Mouse (Mus musculus) hematopoietic stem cell, adult 5-6 weeks (primary cell): ENCODE measurements around the gene Rab11fip4. TPM values are rescaled to one million over a fixed set of nuclear protein-coding genes. Genes with fewer than 3 reads are reported as not detected.

ENCODE experiments used
- ATAC-seq, 2 experiments: fragments of 125-278 bp in 1 of 2; replicated peaks in 1 of 2; 2 replicates each; pipeline ENCODE4 v1.8.0; 2016 to 2017; ENCODE audit warnings: inconsistent platforms in 2 of 2, mild to moderate bottlenecking in 2 of 2, moderate number of reproducible peaks in 2 of 2, low read depth in 1 of 2, moderate TSS enrichment in 1 of 2; ENCODE audit not compliant: low FRiP score in 2 of 2, poor library complexity in 2 of 2, severe bottlenecking in 2 of 2, insufficient read depth in 1 of 2, low TSS enrichment in 1 of 2
- total RNA-seq: library from RNA; stranded (forward); fragments of 172-1452, 232-1000 nt; gene quantifications from 2 replicates; pipeline ENCODE4 v1.2.3, GENCODE M21; 2017

Gene Rab11fip4
- total RNA-seq, 1 experiment from 2014 or later, result 3.5 TPM

GRCm38 (mm10) chr11:79737126-79737697 lies 146.2 kb downstream of the Rab11fip4 start:
- ATAC-seq, result no peak

- ATAC-seq, result no peak
Measured at GRCm38 (mm10) chr11:79737865-79738502, 147.0 kb downstream of the Rab11fip4 start.

- ATAC-seq, result peak; percentile 84 to 89
Measured at GRCm38 (mm10) chr11:79738725-79739558, 147.9 kb downstream of the Rab11fip4 start.

GRCm38 (mm10) chr11:79740740-79741512 lies 149.9 kb downstream of the Rab11fip4 start:
- no peak for ATAC-seq

- no peak for ATAC-seq
Measured at GRCm38 (mm10) chr11:79746552-79747102, 155.6 kb downstream of the Rab11fip4 start.

Other genes with a start within 250 kb of the Rab11fip4 start
- gene Omg, start 87.1 kb upstream of the Rab11fip4 start, total RNA-seq, result 0.50 TPM in 1 of 2 replicates, not detected in the other
- gene Evi2b, start 67.5 kb upstream of the Rab11fip4 start, total RNA-seq, result 70.0 and 101 TPM in 2 replicates
- 5.4 and 7.8 TPM in 2 replicates for gene Evi2, start 60.6 kb upstream of the Rab11fip4 start, total RNA-seq
- gene Evi2a, start 60.6 kb upstream of the Rab11fip4 start, total RNA-seq, result 39.2 and 43.1 TPM in 2 replicates